Mouse (Mus musculus) naive thymus-derived CD4-positive, alpha-beta T cell, adult 2 months (primary cell): ENCODE data around the gene Tspan10.

Experiments
- DNase-seq: peaks from one replicate; pipeline ENCODE4 v3.0.0-alpha.2; 2011; ENCODE audit warnings: low read depth

Tspan10 gene

DNA sequence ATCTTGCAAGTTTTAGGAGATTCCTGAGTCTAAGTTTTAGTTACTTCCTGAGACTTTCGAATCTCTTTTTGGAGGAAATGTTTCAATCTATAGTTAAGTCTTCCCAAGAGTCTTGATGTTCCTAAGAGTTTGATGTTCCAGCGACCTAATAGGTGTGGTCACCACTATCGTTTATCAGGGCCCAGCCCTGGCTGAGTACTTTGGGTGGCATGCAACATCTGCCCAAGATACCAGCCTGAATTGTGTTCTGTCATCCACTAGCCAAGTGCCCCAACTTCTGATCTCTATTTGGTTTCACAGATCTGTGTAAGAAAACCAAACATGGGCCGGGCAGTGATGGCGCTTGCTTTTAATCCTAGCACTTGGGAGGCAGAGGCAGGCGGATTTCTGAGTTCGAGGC lies 13.0 kb downstream of the Tspan10 start:
- DNase-seq = no peak

- no peak for DNase-seq
These were observed 14.9 kb downstream of the Tspan10 start for GRCm38 (mm10) chr11:120457370-120457769.

GRCm38 (mm10) chr11:120457772-120458751 lies 15.6 kb downstream of the Tspan10 start, which contains the start of the genes Oxld1 and Ccdc137:
TSS of gene Oxld1 (minus strand) at chr11:120458068.
TSS of gene Ccdc137 (plus strand) at chr11:120458115.
- DNase-seq = peak; percentile 76

DNA sequence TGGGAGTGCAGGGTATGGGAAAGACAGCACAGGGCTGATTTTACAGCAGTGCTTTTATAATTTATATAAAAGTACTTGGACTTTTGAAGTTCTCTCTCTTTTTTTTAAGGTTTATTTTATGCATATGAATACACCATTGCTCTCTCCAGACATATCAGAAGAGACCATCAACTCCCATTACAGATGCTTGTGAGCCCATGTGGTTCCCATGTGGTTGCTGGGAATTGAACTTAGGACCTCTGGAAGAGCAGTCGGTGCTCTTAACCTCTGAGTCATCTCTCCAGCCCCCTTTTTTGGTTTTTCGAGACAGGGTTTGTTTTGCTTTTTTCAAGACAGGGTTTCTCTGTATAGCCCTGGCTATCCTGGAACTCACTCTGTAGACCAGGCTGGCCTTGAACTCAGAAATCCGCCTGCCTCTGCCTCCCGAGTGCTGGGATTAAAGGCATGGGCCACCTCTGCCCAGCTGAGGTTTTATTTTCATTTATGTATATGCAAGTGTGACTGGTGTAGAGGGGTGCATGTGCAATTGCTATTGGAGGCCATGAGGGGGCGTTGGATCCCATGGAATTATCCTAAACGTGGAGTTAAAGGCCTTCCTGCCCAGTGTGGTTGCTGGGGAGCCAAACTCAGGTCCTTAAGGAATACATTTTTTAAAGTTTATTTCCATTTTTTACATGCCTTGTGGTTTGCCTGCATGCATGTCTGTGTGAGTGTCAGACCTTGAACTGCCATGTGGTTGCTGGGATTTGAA lies 16.6 kb downstream of the Tspan10 start:
- no peak for DNase-seq

DNA sequence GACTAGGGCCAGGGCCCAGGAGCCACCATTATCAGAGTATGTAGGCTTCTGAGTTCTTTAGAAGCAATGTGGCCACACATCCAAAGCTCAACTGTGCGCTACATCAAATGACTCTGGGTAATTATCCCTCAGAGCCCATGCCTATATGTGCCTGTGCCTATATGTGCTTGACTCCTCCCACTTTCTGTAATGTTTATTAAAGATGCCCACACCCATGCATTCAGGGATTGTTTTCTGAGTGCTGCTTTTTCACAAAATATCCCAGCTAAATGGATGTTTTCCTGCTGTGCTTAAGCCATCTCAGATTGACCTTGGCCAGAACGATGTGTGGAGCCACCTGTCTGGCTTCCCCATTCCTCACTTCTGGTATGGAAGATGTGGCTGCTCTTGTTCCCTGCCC lies 21.1 kb downstream of the Tspan10 start:
- DNase-seq = no peak

GRCm38 (mm10) chr11:120464365-120464764 lies 21.9 kb downstream of the Tspan10 start:
- no peak for DNase-seq

GRCm38 (mm10) chr11:120465521-120465920 lies 23.1 kb downstream of the Tspan10 start:
- no peak for DNase-seq

DNA sequence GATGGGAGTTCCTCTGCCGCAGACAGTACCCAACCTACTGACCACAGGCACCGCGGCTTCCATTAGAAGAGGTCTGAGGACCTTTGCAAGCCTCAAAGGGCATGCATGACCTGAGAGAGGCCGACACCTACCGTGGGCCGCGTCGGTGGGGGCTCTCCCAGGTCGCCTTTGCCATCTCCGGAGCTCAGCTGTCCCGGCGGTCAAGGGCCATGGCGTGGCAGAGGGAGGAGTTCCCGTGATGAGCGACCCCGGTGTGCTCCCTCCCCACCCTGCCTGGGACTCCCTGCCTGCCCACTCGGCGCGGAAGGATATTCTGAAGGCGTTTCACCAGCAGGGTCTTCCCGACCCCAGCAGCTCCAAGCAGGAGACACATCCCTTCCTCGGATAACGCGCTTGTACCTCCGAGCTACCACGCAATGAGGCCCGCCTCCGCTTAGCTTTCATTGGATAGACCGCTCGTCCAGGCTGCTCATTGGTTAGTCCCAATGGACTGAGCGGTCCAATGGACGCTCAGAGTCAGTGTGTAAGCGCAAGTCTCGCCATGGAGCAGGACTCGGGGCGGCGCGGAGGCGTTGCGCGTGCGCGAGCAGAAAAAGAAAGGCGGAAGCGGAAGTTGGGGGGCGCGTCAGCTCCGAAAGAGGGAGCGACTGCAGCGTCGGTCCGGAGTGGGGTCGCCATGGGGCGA lies 24.7 kb downstream of the Tspan10 start, which contains the start of gene Arl16:
Gene Arl16 (minus strand): TSS at position 557 of the 685 bp plus-strand sequence.
- peak; percentile 98 for DNase-seq

GRCm38 (mm10) chr11:120467736-120468092 lies 25.3 kb downstream of the Tspan10 start:
- DNase-seq = no peak

- no peak for DNase-seq
These were observed 29.6 kb downstream of the Tspan10 start for GRCm38 (mm10) chr11:120472052-120472451.

- DNase-seq = no peak
These were observed 41.0 kb downstream of the Tspan10 start for GRCm38 (mm10) chr11:120483448-120483934.

DNA sequence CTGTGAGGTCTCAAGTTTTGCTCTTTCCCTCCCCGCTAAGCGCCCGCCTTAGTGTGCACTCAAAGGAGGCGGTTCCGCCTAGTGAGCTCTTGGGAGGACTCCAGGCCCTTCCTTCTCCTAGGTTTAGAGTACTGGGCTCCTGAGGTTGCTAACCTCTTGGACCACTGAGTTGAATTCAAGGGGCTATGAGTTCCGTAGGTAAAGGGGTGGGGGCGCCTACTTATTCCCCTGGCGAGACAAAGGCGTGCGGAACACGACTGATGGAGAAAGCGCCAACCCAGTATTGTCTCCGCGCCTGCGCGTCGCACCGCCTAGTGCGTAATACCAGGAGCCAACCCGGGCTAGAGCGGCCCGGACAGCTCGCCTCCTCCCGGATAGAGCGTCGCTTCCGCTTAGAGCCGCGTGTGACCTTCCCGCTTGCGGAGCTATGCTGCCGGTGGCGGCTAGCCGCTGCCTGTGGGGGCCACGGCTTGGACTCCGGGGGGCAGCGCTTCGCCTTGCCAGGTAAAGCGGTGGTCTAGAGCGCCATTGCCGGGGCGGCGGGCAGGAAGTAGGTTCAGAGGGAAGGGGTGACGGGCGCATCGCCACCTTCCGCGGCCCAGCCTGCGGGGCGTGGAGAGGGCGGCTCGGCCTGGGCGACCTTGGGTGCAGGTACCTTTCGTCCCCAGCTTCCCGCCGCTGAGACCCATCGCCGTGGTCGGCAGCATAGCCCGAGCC lies 42.0 kb downstream of the Tspan10 start, which contains the start of gene Mrpl12:
Gene Mrpl12 (plus strand): TSS at position 349 of the 717 bp plus-strand sequence.
- DNase-seq = peak; percentile 93

DNA sequence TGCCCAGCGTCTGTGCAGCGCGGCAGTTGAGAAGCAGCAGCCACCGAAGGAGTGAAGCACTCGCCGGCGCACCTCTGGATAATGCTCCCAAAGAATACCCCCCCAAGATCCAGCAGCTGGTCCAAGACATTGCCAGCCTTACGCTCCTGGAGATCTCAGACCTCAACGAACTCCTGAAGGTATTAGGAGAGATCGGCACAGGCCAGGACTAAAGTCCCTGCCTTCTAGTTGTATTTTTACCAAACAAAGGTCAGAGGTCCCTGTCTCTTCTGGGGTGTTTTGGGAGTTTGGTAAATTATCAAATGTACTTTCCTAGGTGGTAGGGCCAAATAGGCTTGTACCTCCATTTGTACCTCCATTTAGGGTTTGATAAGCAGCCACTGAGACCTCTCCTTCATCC lies 42.8 kb downstream of the Tspan10 start:
- no peak for DNase-seq

DNA sequence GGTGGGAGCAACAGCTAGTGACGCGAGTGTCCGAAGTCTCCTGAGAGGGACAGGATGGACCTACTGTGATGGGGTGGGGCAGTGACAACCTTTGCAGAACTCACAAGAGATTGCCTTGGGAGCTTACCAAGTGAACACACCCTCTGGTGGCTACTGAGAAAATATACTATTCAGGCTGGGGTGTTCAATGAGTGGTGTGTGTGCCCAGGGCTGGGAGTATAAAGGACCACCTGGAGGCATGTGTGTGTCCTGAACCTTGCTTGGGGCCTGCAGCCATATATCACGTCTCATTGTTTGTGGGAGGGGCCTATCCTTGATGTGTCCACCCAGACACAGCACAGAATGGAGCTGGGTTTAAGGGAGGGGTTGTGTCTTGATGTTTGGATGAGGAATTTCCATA lies 46.1 kb downstream of the Tspan10 start:
- no peak for DNase-seq

DNA sequence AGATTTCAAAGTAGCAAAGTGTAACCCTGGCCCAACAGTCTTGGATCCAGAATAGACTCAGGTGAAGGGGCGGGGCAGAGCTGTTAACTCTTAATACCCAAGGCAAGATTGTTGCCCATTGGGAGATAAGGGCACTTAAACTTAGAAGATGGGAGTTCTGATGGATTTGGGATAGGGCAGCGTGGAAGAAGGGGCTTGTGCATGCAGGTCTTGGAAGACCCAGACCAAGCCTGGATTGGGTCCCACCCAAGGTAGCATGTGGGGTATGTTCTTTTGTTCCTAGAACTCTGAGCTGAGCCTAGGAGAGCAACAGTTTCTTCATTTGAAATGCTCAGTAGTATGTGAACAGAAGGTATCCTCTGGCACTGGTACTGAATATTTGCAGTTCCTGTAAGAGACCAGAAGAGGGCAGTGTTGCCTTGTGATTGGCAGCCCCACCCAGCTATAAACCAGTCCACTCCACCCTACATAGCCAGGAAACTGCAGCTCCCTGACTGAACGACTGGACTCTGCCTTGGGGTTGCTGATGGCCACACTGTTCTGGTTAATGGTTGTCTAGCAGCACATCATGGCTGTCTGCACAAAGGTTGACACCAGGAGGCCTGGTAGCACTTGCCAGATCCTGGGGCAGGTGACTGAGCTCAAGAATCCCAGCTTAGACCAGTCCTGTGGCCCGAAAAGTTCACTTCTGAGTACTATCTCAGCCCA lies 46.8 kb downstream of the Tspan10 start:
- DNase-seq = peak; percentile 91

DNA sequence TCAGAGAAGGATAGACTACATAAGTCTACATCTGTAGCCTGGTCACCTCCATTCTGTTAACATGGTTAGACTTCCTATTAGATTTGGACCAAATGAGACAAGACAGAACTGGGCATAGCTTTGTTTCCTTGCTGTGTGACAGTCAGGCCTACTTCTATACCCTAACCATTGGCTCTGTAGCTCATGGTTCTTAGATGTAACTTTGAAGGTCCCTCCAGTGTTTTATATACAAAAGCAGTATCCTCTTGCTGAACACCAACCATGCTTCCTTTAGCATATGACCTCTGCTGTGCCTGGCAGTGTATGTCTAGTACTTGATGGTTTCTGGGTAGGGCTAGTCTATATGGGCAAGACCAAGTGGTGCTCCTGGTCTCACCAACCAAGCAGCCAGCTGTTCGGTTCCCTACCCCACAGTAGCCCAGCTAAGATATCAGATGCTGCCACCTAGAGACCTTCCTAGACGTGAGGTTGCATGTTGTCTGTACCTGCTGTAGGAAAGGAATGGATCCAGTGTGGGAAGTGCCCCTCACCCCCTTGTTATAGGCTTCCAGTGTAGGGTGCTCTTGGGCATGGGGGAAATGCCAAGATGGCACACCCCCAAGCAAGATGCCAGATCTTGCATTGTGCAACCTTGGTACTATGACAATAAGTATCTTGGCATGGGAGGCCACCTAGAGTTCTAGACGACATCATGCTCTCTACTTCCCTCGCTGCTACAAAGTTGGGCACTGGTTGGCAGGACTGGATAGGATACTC lies 48.0 kb downstream of the Tspan10 start:
- no peak for DNase-seq

DNA sequence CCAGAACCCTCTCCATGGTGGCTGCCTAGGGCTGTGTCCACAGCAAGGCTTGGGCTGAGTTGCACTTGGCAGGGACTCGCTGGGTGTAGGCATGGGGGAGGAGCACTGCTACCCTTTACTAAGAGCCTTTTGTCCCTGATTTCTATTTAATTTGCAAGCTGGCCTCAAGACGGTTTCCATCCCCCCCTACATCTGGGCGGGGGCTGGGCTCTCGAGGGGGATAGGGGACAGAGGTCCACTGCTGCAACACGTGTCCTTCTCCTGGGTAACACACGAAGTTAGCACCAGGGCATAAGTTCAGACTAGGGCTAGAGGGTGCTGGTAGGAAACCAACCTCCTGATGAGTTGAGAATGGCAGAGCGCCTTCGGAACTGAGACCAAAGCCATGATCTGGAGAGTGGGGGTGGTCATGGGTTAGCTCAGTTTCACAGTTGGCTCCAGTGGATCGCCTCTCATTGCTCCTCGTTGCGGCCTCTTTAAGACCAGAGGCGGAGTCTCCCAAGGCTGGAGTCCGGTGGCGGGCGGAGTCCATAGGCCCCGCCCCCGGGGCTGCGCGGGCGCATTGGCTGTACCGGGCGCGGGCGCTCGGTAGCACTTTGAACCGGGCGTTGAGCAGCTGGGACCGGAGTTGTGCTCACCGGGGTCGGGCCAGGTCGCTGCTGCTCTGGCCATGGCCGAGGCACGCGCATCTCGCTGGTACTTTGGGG lies 49.0 kb downstream of the Tspan10 start, which contains the start of gene Slc25a10:
Gene Slc25a10 (plus strand): TSS at position 524 of the 707 bp plus-strand sequence.
- peak; percentile 73 for DNase-seq

DNA sequence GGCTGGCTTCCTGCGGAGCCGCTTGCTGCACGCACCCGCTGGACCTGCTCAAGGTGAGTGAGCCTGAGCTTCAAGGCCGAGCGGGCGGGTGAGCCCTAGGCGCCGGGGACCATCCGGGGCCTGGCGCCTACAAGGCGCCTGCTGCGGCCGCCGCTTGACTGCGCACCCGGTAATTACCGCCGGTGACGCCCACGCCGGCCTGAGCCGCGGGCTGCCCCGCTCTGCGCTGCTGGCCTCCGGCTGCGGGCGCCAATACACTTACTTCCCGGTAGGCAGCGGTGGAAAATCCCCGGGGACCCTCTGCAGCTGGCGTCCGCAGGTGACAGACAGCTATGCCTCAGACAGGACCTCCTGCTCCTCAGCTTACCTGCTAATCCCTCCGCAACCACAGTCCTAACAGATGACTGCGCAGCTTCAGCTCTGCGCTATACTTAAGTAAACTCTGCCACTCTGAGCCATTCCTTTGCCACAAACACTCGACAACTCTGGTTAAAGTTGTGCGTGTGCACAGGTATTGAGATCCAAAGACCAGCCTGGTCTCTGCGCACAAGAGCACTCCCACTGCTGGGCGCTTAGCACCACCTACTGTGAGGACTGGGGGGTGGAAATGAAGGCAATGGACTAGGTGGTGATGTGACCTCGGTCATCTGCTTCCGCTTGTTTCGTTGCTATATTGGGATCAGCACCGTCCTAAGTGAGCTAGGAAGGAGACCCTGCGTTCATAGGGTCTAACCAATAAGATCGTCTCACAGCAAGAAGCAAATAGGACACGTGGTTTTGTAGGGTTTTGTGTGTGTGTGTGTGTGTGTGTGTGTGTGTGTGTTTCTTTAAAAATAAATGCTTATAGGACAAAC lies 49.8 kb downstream of the Tspan10 start:
- DNase-seq = peak; percentile 72
